Mouse (Mus musculus) urinary bladder, adult 2 months (tissue): ENCODE data around the gene Olfr401. TPM values are rescaled to one million over a fixed set of nuclear protein-coding genes. Genes with fewer than 3 reads are reported as not detected.
"Not testable (repeated sequence)": the region's sequence is repeated elsewhere in the genome, so short reads cannot be mapped to it uniquely, and the experiment has no call there.

Experiments used
- DNase-seq: peaks from one replicate; pipeline ENCODE4 v3.0.0; 2022; ENCODE audit warnings: low spot score
- polyA plus RNA-seq: library from polyadenylated mRNA; depleted of rRNA; stranded (reverse); fragments of >200 nt; gene quantifications from 2 replicates; pipeline ENCODE4 v1.2.3, GENCODE M21; 2012; rRNA removed

Gene Olfr401
- polyA plus RNA-seq = not detected in 2 replicates

DNA sequence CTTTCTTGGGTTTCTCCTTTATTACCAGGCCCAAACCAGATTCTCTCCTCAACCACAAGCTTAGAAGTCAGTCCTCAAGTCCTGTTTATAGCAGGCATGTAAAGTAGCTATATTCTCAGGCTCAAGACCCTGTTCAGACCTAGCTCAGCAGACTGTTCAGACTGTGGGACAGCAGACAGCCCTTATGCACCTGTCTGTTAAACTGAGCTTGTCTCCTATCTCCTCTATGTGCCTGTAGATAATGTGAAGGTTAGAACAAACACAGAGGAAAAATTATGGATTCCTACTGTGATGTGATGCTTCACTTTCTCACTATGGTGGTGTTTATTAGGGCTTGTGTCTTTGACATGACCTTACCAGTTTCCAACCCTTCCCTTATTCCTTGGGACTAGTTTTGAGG is at the start of gene Olfr401:
Gene Olfr401, plus strand, starts transcription at position 301 of the 400 bp plus-strand sequence.
- DNase-seq = no peak

DNA sequence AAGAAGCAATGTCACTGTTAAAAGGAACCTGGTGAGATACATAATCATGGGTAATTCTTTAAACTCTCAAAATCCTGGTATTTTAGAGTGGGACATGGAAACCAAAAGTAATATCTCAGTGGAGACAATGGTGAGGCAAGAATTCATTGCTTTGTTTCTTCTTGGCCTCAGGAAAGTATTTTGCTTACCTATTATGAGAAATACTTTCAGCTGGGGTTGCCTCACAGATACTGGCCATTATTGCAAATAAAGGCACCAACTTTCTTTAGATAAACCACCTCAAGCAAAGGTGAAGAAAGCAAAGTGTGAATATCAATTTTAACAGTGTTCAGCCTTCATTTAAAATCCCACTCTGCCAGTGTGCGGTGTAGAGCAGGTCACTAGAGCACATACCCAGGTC is 43.9 kb upstream of the Olfr401 start, which contains the start of gene Zfp616:
Gene Zfp616, plus strand, starts transcription at position 301 of the 400 bp plus-strand sequence.
- no peak for DNase-seq

DNA sequence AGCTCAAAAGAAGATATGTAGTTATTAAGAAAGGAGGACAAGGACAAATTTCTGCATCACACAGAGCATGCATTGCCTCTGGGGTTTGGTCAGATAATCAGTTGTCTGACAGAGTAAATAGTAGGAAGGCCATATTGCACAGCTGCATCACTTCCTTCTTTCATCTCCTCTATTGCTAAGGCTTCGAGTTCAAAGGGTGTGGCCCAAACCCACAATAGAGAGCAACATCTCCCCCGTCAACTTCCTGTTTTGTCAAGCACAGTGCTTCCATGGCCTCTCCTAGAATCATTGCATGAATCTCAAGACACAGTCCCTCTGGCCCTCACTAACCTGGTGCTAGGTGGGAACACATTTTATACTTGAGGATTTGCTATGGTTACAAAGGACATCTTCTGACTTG is 12.8 kb upstream of the Olfr401 start:
- DNase-seq = no peak

- DNase-seq = no peak
These were observed 12.0 kb upstream of the Olfr401 start for GRCm38 (mm10) chr11:74101507-74101906.

DNA sequence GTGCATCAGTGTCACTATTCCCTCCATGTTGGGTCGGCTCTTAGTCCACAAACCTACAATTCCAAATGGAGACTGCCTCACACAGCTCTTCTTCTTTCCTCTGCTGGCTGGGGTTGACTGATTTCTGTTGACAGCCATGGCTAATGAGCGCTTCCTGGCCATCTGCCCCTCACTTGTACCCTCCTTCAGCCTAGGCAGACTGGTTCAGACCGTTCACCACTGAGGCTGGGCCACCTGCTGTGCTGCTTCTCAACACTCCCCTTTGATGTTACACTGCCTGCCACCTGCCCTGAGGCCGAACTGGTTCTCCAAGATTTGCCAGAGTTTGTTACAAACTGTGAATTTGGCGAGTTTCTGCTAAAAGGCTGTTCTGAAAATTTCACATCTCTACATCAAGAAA is 8.4 kb upstream of the Olfr401 start:
- no peak for DNase-seq

DNA sequence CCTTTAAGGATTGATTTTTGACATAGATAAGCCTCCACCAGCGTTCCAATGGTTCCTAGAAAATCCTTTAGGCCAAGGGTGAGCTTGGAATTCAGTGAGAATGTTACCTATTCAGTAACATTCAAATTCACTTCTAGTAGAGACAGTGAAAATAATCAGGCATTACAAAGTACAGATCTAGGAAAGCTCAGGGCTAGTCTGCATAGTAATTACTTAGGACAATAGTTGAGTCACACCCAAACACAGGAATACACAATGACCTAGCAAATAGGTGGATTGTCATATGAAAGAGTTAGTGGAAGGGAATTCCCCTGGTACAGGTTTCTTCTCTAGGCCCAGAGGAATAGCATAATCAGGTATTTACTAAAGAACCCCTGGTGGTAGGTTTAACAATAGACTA is 26.5 kb downstream of the Olfr401 start:
- DNase-seq = not testable (repeated sequence)

DNA sequence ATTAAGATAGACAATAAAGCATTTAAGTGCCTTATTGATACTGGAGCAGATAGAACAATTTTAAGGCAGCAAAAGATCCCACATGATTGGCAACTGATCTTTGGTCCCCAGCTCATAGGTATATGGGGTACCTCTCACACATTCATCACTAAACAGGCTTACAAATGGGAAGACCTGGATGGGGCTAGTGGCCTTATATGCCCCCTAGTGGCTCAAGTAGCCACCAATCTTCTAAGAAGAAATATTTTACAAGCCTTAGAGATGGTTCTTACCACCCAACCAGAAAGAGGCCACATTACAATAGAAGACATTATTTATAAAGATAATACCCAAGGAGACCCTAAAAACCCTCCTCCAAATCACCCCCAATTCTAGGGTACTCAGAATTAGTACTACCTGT is 32.4 kb downstream of the Olfr401 start:
- no peak for DNase-seq

DNA sequence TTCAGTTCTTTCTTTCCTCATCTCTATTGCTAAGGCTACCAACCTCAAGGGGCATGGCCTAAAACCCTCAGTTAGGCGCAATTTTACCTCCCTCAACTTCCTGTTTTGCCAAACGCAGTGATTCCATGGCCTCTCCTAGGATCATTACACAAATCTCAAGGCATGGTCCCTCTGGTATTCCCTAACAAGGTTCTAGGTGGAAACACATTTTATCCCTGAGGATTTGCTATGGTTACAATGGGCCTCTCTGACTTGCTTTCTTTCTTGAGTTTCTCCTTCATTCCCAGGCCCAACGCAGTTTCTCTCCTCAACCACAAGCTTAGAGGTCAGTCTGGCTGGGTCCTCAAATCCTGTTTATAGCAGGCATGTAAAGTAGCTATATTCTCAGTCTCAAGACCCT is 39.7 kb downstream of the Olfr401 start, which contains the start of gene Olfr402:
Gene Olfr402, plus strand, starts transcription at position 301 of the 400 bp plus-strand sequence.
- DNase-seq = no peak

DNA sequence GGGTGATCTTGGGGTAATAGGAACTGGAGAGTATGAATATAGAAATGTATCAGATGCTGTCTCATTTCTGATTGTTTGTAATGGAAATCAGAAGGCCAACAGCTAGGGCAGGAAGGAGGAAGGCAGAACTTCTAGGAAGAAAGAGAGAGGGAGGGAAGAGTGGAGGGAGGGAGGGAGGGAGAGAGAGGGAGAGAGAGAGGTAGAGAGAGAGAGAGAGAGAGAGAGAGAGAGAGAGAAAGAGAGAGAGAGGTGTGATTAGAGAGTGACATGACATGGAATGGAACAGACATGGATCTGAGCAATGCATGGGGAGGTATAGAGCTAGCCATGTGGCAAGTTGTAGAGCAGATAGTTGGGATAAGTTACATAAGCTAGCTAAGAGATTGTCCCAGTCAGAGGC is 55.3 kb downstream of the Olfr401 start:
- DNase-seq = no peak

Other genes with a start within 250 kb of the Olfr401 start
- not detected in 2 replicates for gene Olfr394, start 222.9 kb upstream of the Olfr401 start, polyA plus RNA-seq
- gene Olfr395, start 204.4 kb upstream of the Olfr401 start, polyA plus RNA-seq = not detected in 2 replicates
- not detected in 2 replicates for gene Olfr23, start 177.0 kb upstream of the Olfr401 start, polyA plus RNA-seq
- not detected in 2 replicates for gene Olfr397, start 152.9 kb upstream of the Olfr401 start, polyA plus RNA-seq
- gene Olfr398, start 123.3 kb upstream of the Olfr401 start, polyA plus RNA-seq = not detected in 2 replicates
- not detected in 2 replicates for gene Olfr139, start 57.2 kb upstream of the Olfr401 start, polyA plus RNA-seq
- not detected in 2 replicates for gene Olfr399, start 57.1 kb upstream of the Olfr401 start, polyA plus RNA-seq
- not detected in 2 replicates for gene Zfp616, start 43.8 kb upstream of the Olfr401 start, polyA plus RNA-seq
- gene Olfr402, start 39.8 kb downstream of the Olfr401 start, polyA plus RNA-seq = not detected in 2 replicates
- not detected in 2 replicates for gene Olfr403, start 72.5 kb downstream of the Olfr401 start, polyA plus RNA-seq
- not detected in 2 replicates for gene Olfr43, start 97.7 kb downstream of the Olfr401 start, polyA plus RNA-seq
- gene Olfr406, start 146.1 kb downstream of the Olfr401 start, polyA plus RNA-seq = not detected in 2 replicates
- gene Olfr59, start 170.0 kb downstream of the Olfr401 start, polyA plus RNA-seq = not detected in 2 replicates
- gene Olfr410, start 224.3 kb downstream of the Olfr401 start, polyA plus RNA-seq = not detected in 2 replicates
- not detected in 2 replicates for gene Olfr411, start 238.9 kb downstream of the Olfr401 start, polyA plus RNA-seq
- gene Olfr412, start 248.4 kb downstream of the Olfr401 start, polyA plus RNA-seq = not detected in 2 replicates